Comparison of ENCODE assay signal across 16 mouse cellular contexts in genomic region chr4:57842472-57843305, GRCm38 (mm10).
DNase-seq lines count a peak whose midpoint lies in the region; ATAC-seq and TF ChIP-seq lines count a peak whose summit lies in the region.
"Had no signal": no experiment of that assay in that cellular context is flagged by ENCODE, and none has a peak within 500 bp of the region (broad histone marks: within the 10 kb centered on the region; RNA-seq: fewer than 3 reads in every experiment).

No protein-coding gene starts in this region.

- H3K9me3 ChIP-seq in heart, embryonic 10.5 days: no peaks in the 10 kb centered on the region
- peaks cover 85% of the 10 kb centered on the region for H3K9me3 ChIP-seq in E14TG2a.4 (ENCODE audit: low read length)
- H3K9me3 ChIP-seq in heart, embryonic 11.5 days (replicated peaks; ENCODE audit: control insufficient read depth, low read length): no peaks in the 10 kb centered on the region
- H3K9me3 ChIP-seq: forebrain, embryonic 10.5 days; limb, embryonic 12.5 days had no signal

- no peak for TF ChIP-seq CTCF in E14TG2a.4 (conservative IDR thresholded peaks at IDR 0.05; ENCODE audit: low read length)

- H3K36me3 ChIP-seq in heart, embryonic 10.5 days: peaks cover 10% of the 10 kb centered on the region; the same call in 1 of the 2 replicates
- peaks cover 49% of the 10 kb centered on the region for H3K36me3 ChIP-seq in E14TG2a.4 (ENCODE audit: insufficient read depth, low read length)
- H3K36me3 ChIP-seq in heart, embryonic 11.5 days (ENCODE audit: control insufficient read depth, insufficient read depth, low read length): no peaks in the 10 kb centered on the region
- H3K36me3 ChIP-seq: forebrain, embryonic 10.5 days; limb, embryonic 12.5 days had no signal

- peaks cover 82% of the 10 kb centered on the region for H3K4me1 ChIP-seq in heart, embryonic 10.5 days
- H3K4me1 ChIP-seq in E14TG2a.4 (replicated peaks; ENCODE audit: low read depth, low read length): peaks cover 58% of the 10 kb centered on the region
- H3K4me1 ChIP-seq in heart, embryonic 11.5 days (ENCODE audit: control insufficient read depth, insufficient read depth, low read length): peaks cover 40% of the 10 kb centered on the region

- peak overlapping the region; percentile 52 for H3K27ac ChIP-seq in heart, embryonic 10.5 days
- 0 out of 2 replicates have a peak overlapping the region, but pooled peaks have one; percentile 3 for H3K27ac ChIP-seq in heart, embryonic 11.5 days (ENCODE audit: low read depth, low read length)
- H3K27ac ChIP-seq: forebrain, embryonic 10.5 days; limb, embryonic 12.5 days had no signal

- no peak overlapping the region for H3K9ac ChIP-seq in heart, embryonic 11.5 days (ENCODE audit: low read depth, low read length)
- H3K9ac ChIP-seq: limb, embryonic 12.5 days; lung, embryonic 14.5 days had no signal

- no peaks in the 10 kb centered on the region for H3K27me3 ChIP-seq in heart, embryonic 10.5 days (ENCODE audit: insufficient read depth, poor library complexity, severe bottlenecking)
- H3K27me3 ChIP-seq in E14TG2a.4 (ENCODE audit: insufficient read depth, low read length): no peaks in the 10 kb centered on the region
- no peaks in the 10 kb centered on the region for H3K27me3 ChIP-seq in heart, embryonic 11.5 days (ENCODE audit: control insufficient read depth, insufficient read depth, low read length)
- H3K27me3 ChIP-seq: limb, embryonic 12.5 days had no signal

- intact Hi-C loops in heart, postnatal 25 days (cut with DNase I): no loop called here

- no peak overlapping the region for H3K4me2 ChIP-seq in heart, embryonic 11.5 days
- H3K4me2 ChIP-seq: limb, embryonic 12.5 days; lung, embryonic 14.5 days had no signal

- WGBS in heart, embryonic 10.5 days: 43% methylated on average over 11 of the region's 11 CpGs
- 44% methylated on average over 11 of the region's 11 CpGs for WGBS in heart, embryonic 11.5 days (ENCODE audit: insufficient replicate concordance)

- no peak for ATAC-seq in heart, embryonic 11.5 days (replicated peaks; ENCODE audit: insufficient number of reproducible peaks, low FRiP score, low TSS enrichment)
- ATAC-seq: CD4-positive, CD25-positive, alpha-beta regulatory T cell, adult 4 months; hindbrain, embryonic 16.5 days; midbrain, embryonic 16.5 days had no signal

- no peak for DNase-seq in heart, embryonic 10.5 days (ENCODE audit: low spot score)
- no peak for DNase-seq in heart, postnatal 25 days (ENCODE audit: low spot score)
- DNase-seq in kidney, postnatal 10 days: peak; percentile 42
- DNase-seq in right cerebral cortex, postnatal 10 days (ENCODE audit: low spot score in 2 of 2): no peak
- DNase-seq in liver: no peak
- no peak for DNase-seq in ovary, postnatal 36 days (ENCODE audit: low spot score)
- DNase-seq: cerebellum, adult 8-10 months; gastrocnemius, postnatal 10 days; lung, embryonic 14.5 days had no signal

- H3K4me3 ChIP-seq in heart, embryonic 10.5 days: no peak overlapping the region
- 0 out of 2 replicates have a peak overlapping the region, but pooled peaks have one; percentile 17 for H3K4me3 ChIP-seq in E14TG2a.4 (replicated peaks; ENCODE audit: low read length)
- no peak overlapping the region for H3K4me3 ChIP-seq in heart, embryonic 11.5 days (ENCODE audit: low read depth, low read length)
- H3K4me3 ChIP-seq: forebrain, embryonic 10.5 days; limb, embryonic 12.5 days had no signal
